Mouse (Mus musculus) thymus, adult 2 months (tissue): Measurements from ENCODE around the gene Xxylt1.

ENCODE experiments used
- CTCF ChIP-seq: fragments of 200-500 bp; IDR thresholded peaks from 2 replicates; pipeline ENCODE4 v1.5.1; 2012; ENCODE audit warnings: mild to moderate bottlenecking, control low read depth, low read length, moderate library complexity, borderline replicate concordance; ENCODE audit not compliant: control insufficient read depth, poor library complexity, insufficient read depth; ENCODE audit errors: extremely low read depth
- POLR2A ChIP-seq: fragments of 200-500 bp; IDR thresholded peaks from 2 replicates; pipeline ENCODE4 v1.6.1; 2012; ENCODE audit warnings: mild to moderate bottlenecking, low read length, control low read depth, moderate library complexity; ENCODE audit not compliant: control insufficient read depth, poor library complexity, insufficient read depth; ENCODE audit errors: extremely low read depth

- no peak for TF ChIP-seq CTCF
- TF ChIP-seq POLR2A = no peak
These were observed 96.2 kb downstream of the Xxylt1 start for GRCm38 (mm10) chr16:30984826-30985545.
